Mouse (Mus musculus): ENCODE results near the gene Chic2.

DNA sequence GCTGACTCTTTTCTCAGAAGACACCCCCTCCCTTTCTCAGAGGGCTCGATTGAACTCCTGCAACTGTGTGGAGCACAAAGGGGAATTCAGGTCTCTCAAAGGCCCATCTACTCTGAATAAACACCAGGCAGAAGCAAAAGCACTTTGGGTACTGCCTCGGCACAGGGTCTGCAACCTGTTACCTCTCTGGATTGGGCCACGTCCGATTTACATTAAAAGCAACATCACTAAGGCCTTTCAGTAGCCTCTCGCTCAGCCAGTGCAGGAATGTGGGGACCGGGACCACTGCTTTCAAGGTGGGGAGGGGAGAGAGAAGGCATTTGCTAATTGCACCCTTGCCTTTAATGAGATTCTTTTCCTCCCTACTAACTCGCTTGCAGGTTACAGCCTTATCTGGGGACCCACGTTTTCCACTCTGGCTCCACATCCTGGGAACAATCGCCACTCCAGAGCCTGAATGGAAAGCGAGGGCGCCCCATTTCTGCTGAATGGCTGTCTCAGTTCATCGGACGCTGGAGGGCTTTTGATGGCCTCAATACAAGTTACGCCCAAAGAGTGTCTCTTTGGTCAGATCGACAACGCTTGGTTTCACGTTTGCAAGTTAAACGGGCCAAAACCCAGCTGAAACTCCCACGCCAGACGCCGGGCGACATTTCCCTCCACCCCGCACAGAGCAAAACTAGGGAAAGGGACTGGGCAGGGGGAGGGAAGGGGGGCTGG is 26.2 kb upstream of the Chic2 start:
- no peak for TF ChIP-seq CTCF (IDR thresholded peaks at IDR 0.05; ENCODE audit: borderline replicate concordance, extremely low read depth, insufficient read depth, insufficient read length)
- TF ChIP-seq POLR2A (IDR thresholded peaks at IDR 0.05; ENCODE audit: borderline replicate concordance, extremely low read depth, insufficient read depth, insufficient read length, poor library complexity, severe bottlenecking) = no peak
